Mouse (Mus musculus) left cerebral cortex, postnatal 14 days (tissue): ENCODE measurements at regions not wholly inside any gene's neighbourhood (a gene's known extent, or its start where the extent isn't known, plus 50 kb on each side); places are given as distances from the start of the nearest gene placed in this dataset.
A peak's percentile ranks its signal among the peaks of the same experiment; 100 is the strongest.

Experiments
- DNase-seq, 2 experiments: peaks; one replicate each; pipeline ENCODE4 v3.0.0; 2021 to 2022; ENCODE audit warnings: low spot score in 2 of 2, mixed read lengths in 1 of 2
- intact Hi-C: fragments of 180-260 bp; cut with DNase I; formaldehyde crosslinking; loops from one replicate; pipeline ENCODE4 v1.15.1; 2025

GRCm38 (mm10) chr13:43724161-43724560, 60.4 kb upstream of the Cd83 start:
- no peak for DNase-seq
- intact Hi-C loops = no loop called here

GRCm38 (mm10) chr13:43725698-43726097, 58.9 kb upstream of the Cd83 start:
- intact Hi-C loops = loop anchor here (5.0 kb wide), 1 partner anchor 108 kb away; the partner anchor contains the start of gene Rnf182
- peak; percentile 58 to 64 for DNase-seq

DNA sequence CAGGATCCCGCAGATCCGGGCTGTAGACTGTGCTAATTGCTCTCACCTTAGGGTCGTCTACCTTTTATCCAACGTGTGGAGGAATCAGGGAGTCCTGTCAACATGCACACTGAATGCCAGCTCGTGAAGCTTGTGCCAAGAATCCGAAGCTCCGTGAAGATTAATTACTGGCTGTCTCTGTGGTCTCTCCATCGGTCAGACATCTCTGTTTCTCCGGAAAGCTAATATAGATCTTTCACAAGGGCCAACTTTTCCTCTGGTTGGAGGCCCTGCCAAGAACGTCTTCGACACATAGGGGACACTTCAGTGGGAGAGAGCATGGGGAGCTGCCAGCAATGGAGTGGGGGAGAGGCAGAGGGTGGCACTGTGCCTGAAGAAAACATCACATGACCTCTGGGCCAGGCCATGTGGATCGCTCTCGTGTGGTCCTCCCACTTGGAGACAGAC, 57.7 kb upstream of the Cd83 start:
- DNase-seq = no peak
- intact Hi-C loops = loop anchor here (5.0 kb wide), 1 partner anchor 110 kb away; the partner anchor contains the start of gene Rnf182

DNA sequence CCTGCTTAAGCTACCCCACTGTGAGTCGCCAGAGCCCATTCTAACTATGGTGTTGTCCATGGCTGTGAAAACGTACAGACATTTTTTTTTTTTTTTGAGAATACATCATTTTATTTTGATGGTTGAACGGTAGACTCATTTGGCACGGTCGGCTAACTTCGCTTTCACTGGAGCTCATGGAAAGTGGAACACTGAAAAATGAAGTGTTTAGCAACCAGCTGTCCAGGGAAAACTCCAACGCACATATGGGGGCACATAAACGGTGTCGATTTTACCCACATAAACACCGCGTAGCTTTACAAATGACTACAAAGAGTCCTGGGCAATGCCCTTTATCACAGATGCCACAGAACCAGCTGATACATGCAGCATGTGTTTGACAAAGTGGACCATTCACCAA, 55.0 kb upstream of the Cd83 start:
- DNase-seq = peak in 1 of 2 experiments; percentile 20
- intact Hi-C loops = loop anchor here (5.0 to 10.0 kb wide), 3 partner anchors 112 to 555 kb away; partner anchors contain the start of genes Mcur1, Rnf182 and Tbc1d7

DNA sequence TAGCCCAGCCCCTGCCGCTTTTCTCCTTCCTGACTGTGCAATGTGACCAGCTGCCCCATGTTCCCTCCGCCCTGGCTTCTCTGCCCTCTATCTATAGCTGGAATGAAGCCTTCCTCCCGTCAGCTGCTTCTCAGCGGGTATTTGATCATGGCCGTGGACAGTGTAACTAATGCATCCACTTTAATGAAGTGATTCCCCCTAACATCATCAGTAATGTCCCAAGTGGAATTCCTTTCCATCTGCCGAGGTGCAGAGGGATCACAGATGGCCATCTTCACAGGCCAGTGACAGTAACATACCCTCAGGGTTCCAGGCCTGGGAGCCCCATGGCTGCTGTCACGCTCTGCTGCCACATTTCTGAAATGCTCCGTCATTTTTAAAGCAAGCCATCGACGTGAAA, 51.5 kb upstream of the Cd83 start:
- intact Hi-C loops = loop anchor here (10.0 kb wide), 2 partner anchors 168 to 558 kb away; partner anchors contain the start of genes Mcur1 and Tbc1d7
- no peak for DNase-seq

DNA sequence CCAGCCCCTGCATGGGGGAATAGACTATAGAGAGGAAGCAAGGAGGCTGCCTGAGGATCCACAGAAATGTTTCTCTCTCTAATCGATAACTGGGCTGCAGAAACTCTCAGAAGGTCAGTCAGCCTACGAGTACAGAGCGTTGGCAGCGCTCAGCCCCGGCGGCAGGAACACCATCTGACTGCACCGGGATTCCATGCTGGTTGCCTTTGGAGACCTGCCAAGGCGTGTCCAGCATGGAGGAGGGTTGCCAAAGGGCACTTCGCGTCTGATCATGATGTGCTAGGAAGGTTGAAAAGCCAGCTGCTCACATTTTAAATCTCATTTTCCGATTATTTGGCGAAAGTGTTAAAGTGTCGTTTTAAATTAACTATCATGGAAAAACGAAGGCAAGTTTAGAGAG, 49.9 kb upstream of the Cd83 start:
- no peak for DNase-seq
- intact Hi-C loops = loop anchor here (10.0 kb wide), 2 partner anchors 170 to 560 kb away; partner anchors contain the start of genes Mcur1 and Tbc1d7
